Mouse (Mus musculus) naive thymus-derived CD4-positive, alpha-beta T cell, adult 2 months (primary cell): ENCODE results near the gene Spdef.

Experiments used
- DNase-seq: peaks from one replicate; pipeline ENCODE4 v3.0.0-alpha.2; 2011; ENCODE audit warnings: low read depth

The Spdef gene

GRCm38 (mm10) chr17:27728770-27729169, at the start of gene Spdef:
Gene Spdef (minus strand): TSS chr17:27728955.
- no peak for DNase-seq

- DNase-seq, result no peak
Observed at GRCm38 (mm10) chr17:27777823-27778222, 49.1 kb upstream of the Spdef start.

- no peak for DNase-seq
Observed at GRCm38 (mm10) chr17:27774198-27774597, 45.4 kb upstream of the Spdef start.

DNA sequence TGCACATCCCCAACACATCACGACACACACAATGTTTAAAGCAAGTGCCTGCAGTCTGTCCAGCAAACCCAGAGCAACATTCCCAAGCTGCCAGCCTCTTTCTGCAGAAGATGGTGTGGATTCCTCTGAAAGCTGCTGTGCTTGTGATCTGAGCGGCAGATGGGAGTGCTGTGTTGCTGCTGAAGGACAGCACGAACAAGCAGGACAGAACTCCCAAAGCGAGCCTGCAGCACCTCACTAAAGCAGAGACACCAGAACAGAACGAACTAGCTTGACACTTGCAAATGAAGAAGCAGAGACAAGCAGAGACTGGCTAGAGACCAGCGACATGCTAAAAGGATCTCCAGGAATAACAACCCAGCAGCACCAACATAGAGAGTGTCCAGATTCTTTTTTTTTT, 42.9 kb upstream of the Spdef start:
- DNase-seq, result no peak

- DNase-seq, result peak; percentile 75
Observed at GRCm38 (mm10) chr17:27768817-27769542, 40.2 kb upstream of the Spdef start.

GRCm38 (mm10) chr17:27767543-27767942, 38.8 kb upstream of the Spdef start:
- DNase-seq, result no peak

DNA sequence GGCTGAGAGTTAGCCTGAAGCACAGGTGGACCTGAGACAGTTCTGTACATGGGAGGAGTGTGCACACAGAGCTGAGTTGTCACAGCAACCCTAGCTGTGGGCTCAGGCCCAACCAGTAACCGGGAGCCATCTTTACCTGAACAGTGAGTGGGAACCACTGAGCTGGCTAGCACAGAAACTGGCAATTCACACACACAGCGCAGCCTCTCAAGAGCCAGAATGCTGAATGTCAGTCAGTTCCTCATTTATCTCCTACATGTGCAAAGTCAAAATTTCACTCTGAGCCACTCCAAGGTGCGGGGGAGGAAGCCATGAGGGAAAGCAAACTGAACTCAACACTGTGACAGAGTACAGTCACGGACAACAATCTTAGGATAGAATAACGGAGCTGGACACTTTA, 38.4 kb upstream of the Spdef start:
- no peak for DNase-seq

DNA sequence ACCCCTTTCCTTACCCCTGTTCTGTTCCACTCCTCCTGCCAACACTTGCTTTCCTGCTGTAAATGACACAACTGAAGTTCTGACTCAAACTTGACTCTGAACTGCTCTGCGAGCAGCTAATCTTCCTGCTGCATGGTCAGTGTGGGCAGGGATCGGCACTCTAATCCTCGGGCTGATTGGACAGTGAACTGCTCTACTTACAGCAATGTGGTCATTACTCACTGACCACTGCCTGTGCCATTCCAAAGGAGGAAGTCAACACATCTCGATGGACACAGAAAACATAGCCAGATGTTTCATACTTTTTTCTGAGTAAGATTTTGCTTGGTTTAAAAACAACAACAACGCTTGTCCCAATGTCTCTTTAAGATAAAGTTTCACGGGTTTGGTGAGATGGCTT, 36.3 kb upstream of the Spdef start:
- DNase-seq, result no peak

GRCm38 (mm10) chr17:27764453-27764852, 35.7 kb upstream of the Spdef start:
- DNase-seq, result no peak

DNA sequence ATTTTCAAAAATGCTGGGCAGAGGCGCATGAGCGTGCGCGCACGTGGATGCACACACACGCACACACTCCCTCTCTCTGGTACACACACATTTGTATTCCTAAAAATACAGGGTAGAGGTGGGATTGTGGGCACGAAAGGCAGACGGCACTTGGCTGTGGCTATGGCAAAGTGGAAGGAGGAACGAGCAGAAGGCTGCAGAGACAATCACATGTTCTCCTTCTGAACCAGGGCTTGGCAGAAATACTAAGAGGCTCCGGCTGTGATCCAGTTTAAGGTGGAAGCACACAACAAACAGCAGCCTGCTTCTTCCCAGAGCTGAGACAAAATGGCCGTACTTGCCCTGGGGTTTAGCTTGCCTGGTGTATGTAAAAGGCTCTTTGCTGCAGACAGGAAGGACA, 34.1 kb upstream of the Spdef start:
- no peak for DNase-seq

GRCm38 (mm10) chr17:27761639-27762336, 33.0 kb upstream of the Spdef start:
- DNase-seq, result peak; percentile 65

GRCm38 (mm10) chr17:27760169-27760568, 31.4 kb upstream of the Spdef start:
- no peak for DNase-seq

DNA sequence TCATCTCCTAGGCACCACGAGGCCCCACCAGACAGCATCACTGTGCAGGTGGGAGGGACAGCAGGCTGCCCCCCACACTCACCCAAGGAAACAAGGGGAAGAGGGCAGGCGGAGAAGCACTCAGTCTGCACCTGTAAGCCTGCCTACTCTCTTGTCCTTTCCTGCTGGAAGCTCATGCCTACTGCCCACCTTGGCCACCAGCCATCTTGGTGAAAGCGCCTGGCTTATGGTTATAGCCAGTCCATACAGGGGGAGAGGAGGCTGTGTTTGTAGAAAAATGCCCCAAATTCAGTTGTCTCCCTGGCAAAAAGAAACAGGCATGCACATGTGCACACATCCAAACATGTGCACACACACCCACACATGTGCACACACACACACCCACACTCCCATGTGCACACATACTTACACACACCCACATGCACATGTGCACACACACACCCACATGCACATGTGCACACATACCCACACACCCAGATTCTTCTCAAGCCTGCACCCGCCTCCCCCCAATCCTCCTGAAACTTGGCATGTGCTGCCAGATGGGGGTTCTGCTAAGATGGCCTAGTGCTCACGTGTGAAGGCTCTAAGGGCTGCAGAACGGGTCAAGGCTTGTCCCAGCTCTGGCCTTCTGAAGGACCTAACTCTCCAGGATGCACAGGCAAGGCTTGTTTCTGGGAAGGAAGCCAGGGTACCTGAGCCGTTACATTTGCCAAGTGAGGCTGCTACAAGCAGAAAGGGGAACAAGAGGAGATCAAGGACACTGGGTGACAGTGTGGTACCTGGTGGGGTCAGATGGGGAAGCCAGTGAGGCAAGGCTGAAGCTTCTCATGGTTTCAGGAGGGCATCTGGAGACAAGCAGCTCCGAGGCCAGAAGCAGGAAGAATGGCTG, 22.8 kb upstream of the Spdef start:
- DNase-seq, result no peak

GRCm38 (mm10) chr17:27750451-27750942, 21.7 kb upstream of the Spdef start:
- DNase-seq, result no peak

GRCm38 (mm10) chr17:27748123-27748522, 19.4 kb upstream of the Spdef start:
- no peak for DNase-seq

GRCm38 (mm10) chr17:27746446-27746845, 17.7 kb upstream of the Spdef start:
- DNase-seq, result no peak

DNA sequence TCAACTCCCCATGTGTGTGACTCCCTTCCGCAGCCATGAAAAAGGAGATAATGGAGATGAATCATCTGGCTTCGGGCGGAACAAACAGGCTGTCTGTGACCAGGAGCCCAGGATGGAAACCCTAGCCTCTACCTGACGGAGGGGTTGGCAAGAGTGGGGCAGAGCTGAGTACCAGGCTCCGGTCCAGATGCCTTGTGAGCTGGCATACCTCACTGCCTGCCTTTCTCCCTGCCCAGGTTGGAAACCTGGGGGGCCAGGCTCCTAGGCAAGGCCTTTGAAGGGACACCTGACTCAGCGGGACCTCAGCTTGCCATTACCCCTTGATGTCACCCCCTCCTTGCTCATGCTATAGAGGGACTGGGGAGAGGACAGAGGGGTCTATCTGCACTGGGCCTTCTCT, 12.2 kb upstream of the Spdef start:
- no peak for DNase-seq

DNA sequence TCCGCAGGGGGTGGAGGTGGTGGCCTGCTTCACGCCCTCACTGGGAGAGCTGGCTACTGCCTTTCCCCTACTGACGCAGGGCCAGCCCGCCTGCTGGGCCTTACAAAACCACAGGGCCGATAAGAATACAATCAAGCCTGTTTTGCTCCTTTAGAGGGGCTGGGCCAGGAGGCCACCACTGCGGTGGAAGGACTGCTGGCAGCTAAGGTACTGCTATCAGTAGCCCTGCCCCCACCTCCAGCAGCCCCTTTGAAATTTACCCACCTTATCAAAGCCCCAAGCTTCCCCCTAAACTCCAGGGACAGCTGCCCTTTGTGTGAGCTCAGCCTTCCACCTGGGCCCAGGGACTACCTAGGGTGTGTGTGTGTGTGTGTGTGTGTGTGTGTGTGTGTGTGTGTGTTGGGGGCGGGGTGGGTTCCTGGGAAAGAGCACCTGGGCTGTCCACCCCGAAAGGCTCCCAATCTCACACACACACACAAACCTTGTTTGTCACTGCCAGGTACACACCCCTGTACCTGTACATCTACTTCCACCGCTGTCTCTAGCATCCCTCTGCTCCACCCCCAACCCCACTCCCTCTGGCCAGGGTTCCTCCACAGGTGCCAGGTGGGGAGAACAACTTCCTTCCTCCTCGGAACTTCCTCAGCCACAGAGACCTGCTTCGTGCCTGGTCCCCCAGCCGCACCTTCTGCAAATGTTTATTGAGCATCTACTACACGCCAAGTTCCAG, 5.8 kb upstream of the Spdef start:
- DNase-seq, result no peak

- no peak for DNase-seq
Observed at GRCm38 (mm10) chr17:27732694-27733093, 3.9 kb upstream of the Spdef start.

DNA sequence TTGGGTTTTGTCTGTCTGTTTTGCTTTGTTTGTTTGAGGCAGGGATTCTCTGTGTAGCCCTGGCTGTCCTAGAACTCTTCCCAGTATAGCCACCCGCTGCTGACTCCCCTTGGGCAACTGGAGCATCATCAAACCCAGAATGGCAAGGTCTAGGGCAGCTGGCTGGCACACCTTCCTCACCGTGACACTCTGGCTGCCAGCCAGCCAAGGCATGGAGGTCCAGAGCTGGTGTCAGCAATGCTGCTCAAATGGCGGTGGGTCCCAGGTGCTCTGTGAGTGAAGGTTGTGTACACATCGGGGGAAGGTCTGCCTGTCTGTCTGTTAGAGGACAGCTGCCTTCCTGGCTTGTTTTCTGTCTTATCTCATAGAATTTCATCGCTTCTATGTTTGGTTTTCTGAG, 3.4 kb upstream of the Spdef start:
- no peak for DNase-seq

DNA sequence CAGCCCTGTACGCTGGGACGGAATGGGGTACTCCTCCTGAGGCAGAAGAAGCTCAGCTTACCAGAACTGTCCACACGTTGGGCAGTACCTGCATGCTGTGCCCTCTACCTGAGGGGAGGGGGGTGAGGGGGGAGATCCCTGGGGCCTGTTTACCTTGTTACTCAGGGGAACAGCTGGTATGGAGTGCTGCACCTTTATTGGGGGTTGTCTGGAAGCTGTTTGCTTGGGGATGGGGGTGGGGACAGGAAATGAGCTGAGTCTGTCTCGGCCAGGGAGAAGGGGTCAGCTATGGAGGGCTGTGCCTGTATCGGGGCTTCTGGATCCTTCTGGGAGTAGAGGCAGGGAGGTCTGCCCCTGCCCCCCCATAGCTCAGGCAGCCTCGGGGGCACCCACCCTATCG, 2.2 kb downstream of the Spdef start:
- no peak for DNase-seq

- DNase-seq, result no peak
Observed at GRCm38 (mm10) chr17:27725412-27725811, 3.3 kb downstream of the Spdef start.
